Mouse (Mus musculus) ES-Bruce4 (cell line): ENCODE results near the gene Elavl4.

Experiments used
- CTCF ChIP-seq: IDR thresholded peaks from one replicate; pipeline ENCODE4 v1.8.1; 2011; ENCODE audit warnings: low read depth, low read length
- EP300 ChIP-seq: IDR thresholded peaks from 2 replicates; pipeline ENCODE4 v1.6.1; 2011; ENCODE audit warnings: low read depth, low read length; ENCODE audit not compliant: insufficient read depth
- POLR2A ChIP-seq: IDR thresholded peaks from one replicate; pipeline ENCODE4 v1.8.1; 2011; ENCODE audit warnings: low read length; ENCODE audit not compliant: insufficient read depth

- TF ChIP-seq CTCF (no peak), EP300 (no peak), POLR2A (no peak)
Observed at GRCm38 (mm10) chr4:110213666-110214065, 138.0 kb downstream of the Elavl4 start.
